Mouse (Mus musculus): ENCODE results near the gene Ltbr.
"Not testable (repeated sequence)": the region's sequence is repeated elsewhere in the genome, so short reads cannot be mapped to it uniquely, and the experiment has no call there.

Ltbr gene

DNA sequence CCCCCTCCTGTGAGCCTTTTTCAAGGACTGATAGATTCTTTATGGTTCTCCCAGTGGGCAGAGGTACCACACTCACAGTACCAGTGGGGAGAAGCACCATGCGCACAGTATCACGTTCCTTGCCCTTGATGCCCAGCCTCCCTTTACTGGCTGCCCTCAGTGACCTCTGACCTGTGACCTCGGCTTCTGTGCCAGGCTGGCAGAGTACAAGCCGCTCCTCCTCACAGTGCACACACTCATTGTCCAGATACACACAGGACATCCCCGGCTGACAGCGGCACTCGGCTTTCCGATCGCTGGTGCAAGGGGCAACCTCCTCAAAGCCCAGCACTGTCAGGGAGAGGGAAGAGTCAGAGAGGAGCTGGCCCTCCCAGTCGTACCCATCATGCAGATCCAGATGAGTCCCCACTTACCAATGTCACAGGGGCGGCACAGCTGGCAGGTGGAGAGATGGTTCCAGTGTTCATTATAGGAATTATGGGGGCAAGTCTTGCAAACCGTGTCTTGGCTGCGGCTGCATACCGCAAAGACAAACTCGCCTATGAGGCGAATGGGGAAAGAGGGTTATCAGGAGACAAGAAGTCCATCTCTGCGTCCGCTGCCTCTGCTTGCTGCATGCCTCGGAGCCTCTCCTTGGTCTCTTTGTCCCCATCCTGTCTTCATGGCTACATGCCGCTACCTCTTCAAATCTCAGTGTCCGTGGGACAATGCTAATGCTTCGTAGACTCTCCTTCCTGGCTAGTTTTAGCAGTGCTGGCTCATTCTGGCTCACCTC is 917 bp downstream of the Ltbr start:
- DNase-seq (ENCODE audit: low spot score in 2 of 2), result no peak

DNA sequence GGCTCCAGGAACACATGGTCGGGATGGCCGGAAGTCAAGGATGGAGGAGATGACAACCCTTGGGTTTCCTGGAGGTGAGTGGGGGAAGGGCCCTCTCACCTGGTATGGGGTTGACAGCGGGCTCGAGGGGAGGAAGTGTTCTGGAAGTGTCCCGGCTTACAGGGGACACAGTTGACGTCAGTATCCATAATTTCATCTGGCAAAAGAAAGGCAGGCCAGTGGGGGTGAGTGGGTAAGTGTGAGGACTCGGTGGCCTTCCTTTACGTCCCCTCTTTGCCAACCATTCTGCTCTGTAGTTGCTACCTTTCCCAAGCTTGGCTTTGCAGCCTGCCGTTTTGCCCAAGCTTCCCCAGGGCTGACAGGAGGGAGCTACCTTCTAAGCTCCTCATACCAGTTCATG is 1.5 kb downstream of the Ltbr start:
- DNase-seq (ENCODE audit: low spot score in 2 of 2), result no peak

- DNase-seq (ENCODE audit: low spot score in 2 of 2), result no peak
Observed at GRCm38 (mm10) chr6:125309406-125309805, 4.3 kb downstream of the Ltbr start.

GRCm38 (mm10) chr6:125308921-125309320 is 4.8 kb downstream of the Ltbr start:
- no peak for DNase-seq (ENCODE audit: low spot score in 2 of 2)

- DNase-seq (ENCODE audit: low spot score in 2 of 2), result no peak
Observed at GRCm38 (mm10) chr6:125307091-125307490, 6.6 kb downstream of the Ltbr start.

DNA sequence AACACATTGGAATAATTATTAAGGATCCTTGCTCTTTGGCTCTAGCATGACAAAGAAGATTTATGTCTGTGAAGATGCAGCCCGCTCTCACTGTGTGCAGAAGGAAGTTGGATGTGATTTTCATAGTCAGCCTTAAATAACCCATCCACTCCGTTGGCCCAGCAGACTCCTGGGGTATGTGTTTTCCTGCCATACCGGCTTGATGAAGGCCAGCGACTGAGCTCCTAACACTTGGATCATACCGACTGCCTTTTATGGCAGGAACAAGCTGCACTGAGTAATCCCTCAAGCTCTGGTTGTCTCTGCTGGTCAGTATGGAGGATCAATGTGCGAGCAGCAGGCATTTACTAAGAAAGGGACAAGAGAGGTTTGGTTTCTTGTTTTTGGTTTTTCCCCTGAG is 8.2 kb downstream of the Ltbr start:
- DNase-seq (ENCODE audit: low spot score in 2 of 2), result no peak

- DNase-seq (ENCODE audit: low spot score in 2 of 2), result not testable (repeated sequence)
Observed at GRCm38 (mm10) chr6:125304408-125304807, 9.3 kb downstream of the Ltbr start.

- no peak for DNase-seq (ENCODE audit: low spot score in 2 of 2)
Observed at GRCm38 (mm10) chr6:125303242-125303641, 10.4 kb downstream of the Ltbr start.

- no peak for DNase-seq (ENCODE audit: low spot score in 2 of 2)
Observed at GRCm38 (mm10) chr6:125302231-125302982, 11.3 kb downstream of the Ltbr start.

DNA sequence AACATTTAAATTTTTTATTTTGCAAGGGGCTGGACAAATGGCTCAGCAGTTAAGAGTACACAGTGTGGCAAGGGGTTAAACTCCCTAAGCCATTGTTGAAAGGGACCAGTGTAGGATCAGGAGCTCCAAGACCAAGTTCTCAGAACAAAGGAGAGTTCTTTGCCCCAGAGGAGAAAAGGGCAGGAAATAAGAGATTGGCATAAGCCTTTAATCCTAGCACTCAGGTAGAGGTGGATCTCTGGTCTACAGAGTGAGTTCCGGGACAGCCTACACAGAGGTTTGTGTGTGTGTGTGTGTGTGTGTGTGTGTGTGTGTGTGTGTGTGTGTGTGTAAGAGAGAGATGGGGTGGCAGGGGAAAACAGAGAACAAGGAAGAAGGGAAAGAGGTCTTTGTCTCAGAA is 12.7 kb downstream of the Ltbr start:
- no peak for DNase-seq (ENCODE audit: low spot score in 2 of 2)

GRCm38 (mm10) chr6:125297149-125297820 is 16.4 kb downstream of the Ltbr start:
- no peak for DNase-seq (ENCODE audit: low spot score in 2 of 2)

DNA sequence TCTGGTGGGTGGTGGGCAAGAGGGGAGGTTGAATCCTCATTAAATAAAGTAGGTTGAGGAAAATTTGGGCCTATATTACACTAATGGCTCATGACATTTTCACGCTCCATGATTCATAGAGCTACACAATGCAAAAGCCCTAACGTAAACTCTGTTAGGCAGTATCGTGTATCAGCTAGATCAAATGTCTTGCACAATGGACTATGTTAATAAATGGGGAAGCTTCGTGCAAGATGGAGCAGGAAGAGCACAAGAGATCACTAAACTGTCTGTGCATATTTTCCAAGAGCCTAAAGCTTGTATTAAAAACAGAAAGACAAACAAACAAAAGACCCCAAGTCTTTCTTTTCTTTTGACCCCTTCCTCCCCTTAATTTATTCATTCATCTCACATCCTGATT is 19.6 kb downstream of the Ltbr start:
- no peak for DNase-seq (ENCODE audit: low spot score in 2 of 2)

- no peak for DNase-seq (ENCODE audit: low spot score in 2 of 2)
Observed at GRCm38 (mm10) chr6:125292256-125292655, 21.4 kb downstream of the Ltbr start.

DNA sequence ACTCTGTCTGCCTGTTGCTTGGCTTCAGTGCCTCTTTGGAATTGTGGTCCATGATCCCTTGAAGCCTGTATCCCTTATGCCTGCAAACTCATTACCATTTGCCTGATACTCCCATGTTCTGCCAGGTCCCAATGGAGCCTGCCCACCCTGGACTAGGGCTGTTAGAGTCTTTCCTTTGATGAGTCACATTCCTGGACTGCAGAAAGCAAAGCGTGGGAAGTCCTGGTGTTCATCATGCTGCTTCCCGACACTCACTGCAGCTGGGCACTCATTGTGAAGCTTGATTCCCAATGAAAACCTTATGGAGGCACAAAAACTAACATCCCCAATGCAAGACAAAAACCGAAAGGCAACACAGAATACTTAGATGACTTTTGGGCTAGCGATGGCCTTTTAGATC is 22.4 kb downstream of the Ltbr start:
- DNase-seq (ENCODE audit: low spot score in 2 of 2), result peak in 1 of 2 experiments; percentile 42

GRCm38 (mm10) chr6:125288730-125289129 is 25.0 kb downstream of the Ltbr start:
- DNase-seq (ENCODE audit: low spot score in 2 of 2), result no peak

- no peak for DNase-seq (ENCODE audit: low spot score in 2 of 2)
Observed at GRCm38 (mm10) chr6:125286944-125287343, 26.7 kb downstream of the Ltbr start.

GRCm38 (mm10) chr6:125285890-125286289 is 27.8 kb downstream of the Ltbr start, which contains the start of gene Tuba3a:
Tuba3a (minus strand) TSS chr6:125286042.
- DNase-seq (ENCODE audit: low spot score in 2 of 2), result no peak

GRCm38 (mm10) chr6:125284751-125285150 is 28.9 kb downstream of the Ltbr start:
- no peak for DNase-seq (ENCODE audit: low spot score in 2 of 2)

DNA sequence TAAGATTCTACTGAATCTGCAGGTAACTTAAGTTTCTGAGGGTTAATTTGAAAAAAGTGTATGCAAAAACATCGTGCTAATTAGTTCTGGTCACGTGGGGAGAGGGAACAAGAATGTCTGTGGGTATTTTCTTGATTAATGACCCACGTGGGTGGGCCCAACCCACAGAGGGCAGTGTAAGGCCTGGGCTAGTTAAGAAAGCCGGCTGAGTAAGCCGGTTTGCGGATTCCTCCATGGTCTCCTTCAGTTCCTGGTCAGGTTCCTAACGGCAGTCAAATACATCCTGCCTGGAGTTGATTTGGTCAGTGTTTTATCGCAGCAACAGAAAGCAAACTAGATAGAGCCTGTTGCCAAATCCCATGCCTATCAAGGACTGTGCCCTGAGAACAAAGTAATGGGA is 29.4 kb downstream of the Ltbr start:
- no peak for DNase-seq (ENCODE audit: low spot score in 2 of 2)

DNA sequence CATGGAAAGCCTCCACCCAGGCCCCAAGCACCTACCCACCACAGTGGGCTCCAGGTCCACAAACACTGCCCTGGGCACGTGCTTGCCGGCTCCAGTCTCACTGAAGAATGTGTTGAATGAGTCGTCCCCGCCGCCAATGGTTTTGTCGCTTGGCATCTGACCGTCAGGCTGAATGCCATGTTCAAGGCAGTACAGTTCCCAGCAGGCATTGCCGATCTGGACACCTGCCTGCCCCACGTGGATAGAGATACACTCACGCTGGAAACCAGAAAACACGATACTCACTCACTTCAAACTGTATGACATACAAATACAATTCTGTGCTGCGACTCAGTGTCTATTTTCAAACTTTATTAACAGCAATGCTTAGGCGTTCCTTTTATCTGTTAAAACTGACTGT is 31.0 kb downstream of the Ltbr start:
- not testable (repeated sequence) for DNase-seq (ENCODE audit: low spot score in 2 of 2)

DNA sequence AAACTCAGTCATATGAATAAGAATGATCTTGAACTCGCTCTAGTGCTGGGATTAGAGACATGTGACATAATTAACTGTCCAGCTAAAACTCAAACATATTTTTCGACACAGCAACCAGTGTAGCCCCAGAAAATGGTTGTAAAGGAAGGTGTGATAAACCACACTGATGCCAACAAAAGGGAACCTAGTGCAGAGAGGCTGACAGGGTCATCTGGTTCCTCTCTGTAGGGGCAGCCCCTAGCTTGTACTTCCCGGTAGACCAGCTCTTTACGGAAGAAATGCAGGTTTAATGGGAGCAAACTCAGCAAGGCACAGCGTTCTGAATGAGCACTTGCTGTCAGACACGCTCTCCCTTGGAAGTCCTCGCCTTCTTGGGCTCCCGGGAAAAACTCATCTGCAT is 34.0 kb downstream of the Ltbr start:
- no peak for DNase-seq (ENCODE audit: low spot score in 2 of 2)

DNA sequence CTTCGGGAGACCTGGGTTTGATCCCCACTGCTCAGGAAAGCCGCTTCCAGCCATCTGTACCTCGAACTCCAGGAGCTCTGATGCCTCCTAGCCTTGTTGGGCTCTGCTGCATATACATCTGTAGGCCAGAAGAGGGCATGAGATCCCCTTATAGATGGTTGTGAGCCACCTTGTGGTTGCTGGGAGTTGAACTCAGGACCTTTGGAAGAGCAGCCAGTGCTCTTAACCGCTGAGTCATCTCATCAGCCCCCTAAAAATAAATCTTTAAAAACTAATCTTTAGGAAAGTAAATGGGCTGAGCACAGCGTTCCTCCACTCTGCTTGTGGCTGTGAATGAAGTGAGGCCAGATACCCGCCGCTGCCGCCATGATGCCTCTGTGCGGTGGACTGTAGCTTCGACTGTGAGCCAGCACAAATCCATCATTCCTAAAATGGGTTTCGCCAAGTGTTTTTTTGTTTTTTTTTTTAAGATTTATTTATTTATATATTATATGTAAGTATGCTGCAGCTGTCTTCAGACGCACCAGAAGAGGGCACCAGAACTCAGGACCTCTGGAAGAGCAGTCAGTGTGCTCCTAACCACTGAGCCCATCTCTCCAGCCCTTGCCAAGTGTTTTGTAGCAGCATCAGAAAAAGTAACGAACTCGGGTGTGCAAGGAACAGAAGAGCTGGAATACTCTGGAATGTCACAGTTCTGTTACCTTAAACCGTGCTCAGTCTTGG is 38.7 kb downstream of the Ltbr start:
- no peak for DNase-seq (ENCODE audit: low spot score in 2 of 2)

Measured in right cerebral cortex, postnatal 36 days (tissue).